Mouse (Mus musculus): ENCODE results near the gene Plekhf1.

- TF ChIP-seq GATA1 (IDR thresholded peaks at IDR 0.05; ENCODE audit: borderline replicate concordance, low read length) (no peak), FLI1 (IDR thresholded peaks at IDR 0.05; ENCODE audit: low read length) (no peak)
Measured at GRCm38 (mm10) chr7:38190056-38190835, 37.6 kb downstream of the Plekhf1 start.

Data from megakaryocyte, embryonic 14.5 days (primary cell).